Mouse (Mus musculus): ENCODE measurements at regions not wholly inside any gene's neighbourhood (a gene's known extent, or its start where the extent isn't known, plus 50 kb on each side); places are given as distances from the start of the nearest gene placed in this dataset.

DNA sequence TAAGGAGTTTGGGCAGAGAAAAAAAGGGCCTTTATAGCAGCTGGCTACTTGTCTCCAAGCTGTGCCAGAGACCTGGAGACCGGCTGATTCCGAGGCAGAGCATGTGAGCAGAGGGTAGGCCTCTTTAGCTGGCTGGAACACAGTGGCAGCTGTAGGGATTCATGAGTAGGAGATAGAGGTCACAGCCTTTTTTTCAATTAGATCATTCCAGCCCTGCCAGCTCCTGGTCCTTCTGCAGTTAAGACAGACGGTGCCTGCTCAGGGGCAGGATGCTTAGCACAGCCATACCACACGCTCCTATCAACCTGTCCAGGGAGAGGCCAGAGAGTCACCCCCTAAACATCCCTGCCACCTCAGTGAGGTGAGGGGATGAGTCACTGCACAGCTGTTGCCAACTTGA, 302.1 kb downstream of the Galc start:
- no peak for ATAC-seq (replicated peaks in 1 of 2; ENCODE audit: insufficient read depth in 1 of 2, low FRiP score in 2 of 2, low TSS enrichment in 1 of 2, low read depth in 1 of 2, poor library complexity in 2 of 2, severe bottlenecking in 2 of 2)

DNA sequence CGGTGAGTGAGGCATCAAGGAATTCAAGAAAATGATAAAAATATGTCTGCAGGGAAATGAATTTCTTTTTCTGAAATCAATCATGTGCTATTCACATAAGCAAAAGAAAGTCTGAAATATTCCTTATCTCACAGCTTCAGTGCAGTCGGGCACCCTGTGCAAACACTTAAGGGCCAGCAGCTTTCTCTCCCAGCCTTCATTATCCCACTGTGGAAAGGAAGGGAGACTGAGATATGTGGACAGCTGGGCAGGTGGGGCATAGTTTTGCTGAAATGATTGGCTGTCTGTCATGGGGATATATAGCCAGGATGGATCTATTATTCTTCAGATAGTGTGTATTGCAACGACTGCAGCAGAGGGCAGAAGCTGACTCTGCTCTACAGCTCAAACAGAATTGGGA, 305.9 kb downstream of the Galc start:
- no peak for ATAC-seq (replicated peaks in 1 of 2; ENCODE audit: insufficient read depth in 1 of 2, low FRiP score in 2 of 2, low TSS enrichment in 1 of 2, low read depth in 1 of 2, poor library complexity in 2 of 2, severe bottlenecking in 2 of 2)

DNA sequence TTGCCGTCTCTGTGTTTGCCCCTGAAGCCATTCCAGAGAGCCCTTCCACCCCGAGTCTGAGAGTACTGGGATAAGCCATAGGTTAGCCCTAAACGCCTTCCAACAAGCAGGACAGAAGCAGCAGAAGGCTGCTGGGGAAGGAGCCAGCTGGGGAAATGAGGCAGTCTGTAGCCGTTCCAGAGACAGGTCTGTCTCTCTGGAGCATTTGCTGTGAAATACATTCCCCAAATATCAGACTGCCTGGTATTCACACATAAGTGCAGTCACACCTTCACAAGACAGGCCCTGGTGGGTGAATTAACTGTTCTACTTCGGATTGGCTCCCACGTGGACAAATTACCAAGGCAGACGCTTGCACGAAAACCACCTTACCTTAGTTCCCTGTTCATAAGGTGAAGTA, 307.1 kb downstream of the Galc start:
- no peak for ATAC-seq (replicated peaks in 1 of 2; ENCODE audit: insufficient read depth in 1 of 2, low FRiP score in 2 of 2, low TSS enrichment in 1 of 2, low read depth in 1 of 2, poor library complexity in 2 of 2, severe bottlenecking in 2 of 2)

- ATAC-seq (replicated peaks in 1 of 2; ENCODE audit: insufficient read depth in 1 of 2, low FRiP score in 2 of 2, low TSS enrichment in 1 of 2, low read depth in 1 of 2, poor library complexity in 2 of 2, severe bottlenecking in 2 of 2): no peak
These were observed 309.2 kb downstream of the Galc start for GRCm38 (mm10) chr12:97950072-97950471.

- no peak for ATAC-seq (replicated peaks in 1 of 2; ENCODE audit: insufficient read depth in 1 of 2, low FRiP score in 2 of 2, low TSS enrichment in 1 of 2, low read depth in 1 of 2, poor library complexity in 2 of 2, severe bottlenecking in 2 of 2)
These were observed 311.8 kb downstream of the Galc start for GRCm38 (mm10) chr12:97947421-97947820.

DNA sequence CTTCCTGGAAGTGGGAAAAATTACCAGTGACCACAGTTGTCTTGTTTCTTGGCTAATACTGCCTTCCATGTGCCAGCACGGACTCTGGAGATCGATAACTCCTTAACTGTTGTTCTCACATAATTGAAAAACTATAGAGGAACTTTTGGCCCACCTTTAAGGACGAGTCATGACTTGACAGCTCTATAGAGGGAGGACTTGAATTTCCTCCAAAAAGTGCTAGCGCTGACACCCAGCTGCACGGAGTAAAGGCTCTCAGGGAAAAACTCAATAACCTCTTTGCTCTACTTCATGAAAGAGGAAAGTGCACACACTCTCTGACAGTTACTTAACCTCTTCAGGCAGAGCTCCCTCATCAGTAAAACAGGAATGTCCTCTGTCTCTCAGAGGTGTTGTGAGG, 320.9 kb downstream of the Galc start:
- ATAC-seq (replicated peaks in 1 of 2; ENCODE audit: insufficient read depth in 1 of 2, low FRiP score in 2 of 2, low TSS enrichment in 1 of 2, low read depth in 1 of 2, poor library complexity in 2 of 2, severe bottlenecking in 2 of 2): no peak

DNA sequence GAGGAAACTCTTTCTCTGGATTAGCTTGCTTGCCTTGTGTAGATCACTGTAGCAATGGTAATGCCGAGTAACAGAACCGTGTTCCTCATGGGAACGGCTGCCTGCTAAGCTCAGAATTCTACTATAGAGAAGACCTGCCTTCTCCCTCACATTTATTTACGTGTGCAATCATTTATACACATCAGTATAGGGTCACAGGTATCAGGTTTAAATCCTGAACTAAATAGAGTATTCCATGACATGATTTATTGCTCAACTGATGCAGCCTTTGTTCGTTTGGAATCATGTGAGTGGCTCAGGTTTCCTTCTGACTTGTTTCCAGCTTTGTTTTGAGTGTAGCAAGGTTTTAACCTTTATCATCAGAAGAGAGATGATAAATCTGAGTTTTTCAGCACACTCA, 329.4 kb downstream of the Galc start:
- no peak for ATAC-seq (replicated peaks in 1 of 2; ENCODE audit: insufficient read depth in 1 of 2, low FRiP score in 2 of 2, low TSS enrichment in 1 of 2, low read depth in 1 of 2, poor library complexity in 2 of 2, severe bottlenecking in 2 of 2)

- no peak for ATAC-seq (replicated peaks in 1 of 2; ENCODE audit: insufficient read depth in 1 of 2, low FRiP score in 2 of 2, low TSS enrichment in 1 of 2, low read depth in 1 of 2, poor library complexity in 2 of 2, severe bottlenecking in 2 of 2)
These were observed 332.2 kb downstream of the Galc start for GRCm38 (mm10) chr12:97927036-97927435.

GRCm38 (mm10) chr12:97921349-97922264, 337.7 kb downstream of the Galc start:
- no peak for ATAC-seq (replicated peaks in 1 of 2; ENCODE audit: insufficient read depth in 1 of 2, low FRiP score in 2 of 2, low TSS enrichment in 1 of 2, low read depth in 1 of 2, poor library complexity in 2 of 2, severe bottlenecking in 2 of 2)

DNA sequence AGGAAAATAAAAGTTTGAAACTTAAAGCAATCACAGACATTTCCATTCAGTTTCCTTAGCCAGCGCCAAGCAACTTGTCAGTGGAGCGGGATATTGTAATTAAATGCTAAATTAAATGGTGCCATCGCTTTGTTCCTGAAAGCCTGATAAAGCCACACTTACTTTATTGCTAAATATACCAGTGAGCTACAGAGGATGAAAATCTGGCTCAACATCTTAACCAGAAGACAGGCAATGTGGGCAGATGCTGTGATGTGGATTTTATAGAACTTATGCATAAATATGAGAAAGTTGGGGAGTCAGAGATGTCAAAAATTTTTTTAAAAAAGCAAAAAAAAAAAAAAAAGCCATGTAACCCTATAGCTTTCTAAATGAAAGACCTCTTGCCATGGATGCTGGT, 340.8 kb downstream of the Galc start:
- ATAC-seq (replicated peaks in 1 of 2; ENCODE audit: insufficient read depth in 1 of 2, low FRiP score in 2 of 2, low TSS enrichment in 1 of 2, low read depth in 1 of 2, poor library complexity in 2 of 2, severe bottlenecking in 2 of 2): no peak

DNA sequence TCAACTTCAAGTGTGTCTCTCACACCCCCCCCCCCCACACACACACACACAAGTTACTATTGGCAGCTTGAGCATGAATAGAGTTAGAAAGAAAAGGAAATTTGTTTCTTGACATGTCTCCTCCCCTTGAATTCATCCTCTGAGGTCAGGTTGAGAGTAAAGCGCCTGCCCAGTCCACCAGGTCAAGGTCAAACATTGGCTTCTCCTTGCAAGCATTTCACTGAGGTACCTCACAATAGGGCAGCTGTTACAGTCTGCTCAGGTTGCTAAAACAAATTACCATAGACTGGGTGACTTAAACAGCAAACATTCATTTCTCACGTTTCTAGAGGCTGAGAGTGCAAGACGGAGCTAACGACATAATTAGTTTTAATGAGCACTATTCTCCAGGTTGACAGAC, 344.2 kb downstream of the Galc start:
- no peak for ATAC-seq (replicated peaks in 1 of 2; ENCODE audit: insufficient read depth in 1 of 2, low FRiP score in 2 of 2, low TSS enrichment in 1 of 2, low read depth in 1 of 2, poor library complexity in 2 of 2, severe bottlenecking in 2 of 2)

DNA sequence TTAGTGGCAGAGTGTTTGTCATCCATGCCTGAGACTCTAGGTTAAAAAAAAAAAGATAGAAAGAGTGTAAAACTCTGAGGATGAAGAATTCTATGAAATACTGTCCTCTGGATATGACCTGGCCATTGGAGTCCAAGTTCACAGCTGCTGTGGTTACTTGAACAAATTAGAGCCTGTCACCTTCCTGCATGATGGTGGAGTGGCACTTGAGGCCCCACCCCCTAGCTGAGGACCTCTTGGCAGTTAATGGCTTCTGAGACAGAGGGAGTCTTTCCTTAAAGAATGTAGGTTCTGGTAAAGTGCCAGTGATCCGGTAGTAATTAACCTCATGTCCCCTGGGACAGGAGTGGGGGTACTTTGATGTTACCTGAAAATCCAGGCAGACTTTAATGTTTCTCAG, 346.5 kb downstream of the Galc start:
- ATAC-seq (replicated peaks in 1 of 2; ENCODE audit: insufficient read depth in 1 of 2, low FRiP score in 2 of 2, low TSS enrichment in 1 of 2, low read depth in 1 of 2, poor library complexity in 2 of 2, severe bottlenecking in 2 of 2): no peak

- no peak for ATAC-seq (replicated peaks in 1 of 2; ENCODE audit: insufficient read depth in 1 of 2, low FRiP score in 2 of 2, low TSS enrichment in 1 of 2, low read depth in 1 of 2, poor library complexity in 2 of 2, severe bottlenecking in 2 of 2)
These were observed 360.0 kb downstream of the Galc start for GRCm38 (mm10) chr12:97899266-97899665.

DNA sequence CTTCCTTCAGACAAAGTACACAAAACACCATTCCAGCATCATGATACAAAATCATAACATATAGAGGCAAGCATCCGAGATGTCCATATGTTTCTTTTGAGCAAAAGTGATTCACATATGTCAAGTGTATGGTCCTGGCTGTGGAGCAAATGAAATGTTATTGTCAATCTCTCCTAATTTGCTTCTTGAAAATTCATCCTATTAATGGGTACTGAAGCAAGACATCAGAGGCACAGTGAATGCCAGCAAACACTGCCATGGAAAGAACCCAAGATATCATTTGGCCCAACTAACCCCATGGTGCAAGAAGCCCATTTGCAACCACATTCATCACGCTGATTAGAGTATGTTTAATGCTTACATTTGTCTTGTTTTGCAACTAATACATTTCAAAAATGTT, 361.1 kb downstream of the Galc start:
- no peak for ATAC-seq (replicated peaks in 1 of 2; ENCODE audit: insufficient read depth in 1 of 2, low FRiP score in 2 of 2, low TSS enrichment in 1 of 2, low read depth in 1 of 2, poor library complexity in 2 of 2, severe bottlenecking in 2 of 2)

- no peak for ATAC-seq (replicated peaks in 1 of 2; ENCODE audit: insufficient read depth in 1 of 2, low FRiP score in 2 of 2, low TSS enrichment in 1 of 2, low read depth in 1 of 2, poor library complexity in 2 of 2, severe bottlenecking in 2 of 2)
These were observed 363.3 kb downstream of the Galc start for GRCm38 (mm10) chr12:97895981-97896380.

- ATAC-seq (replicated peaks in 1 of 2; ENCODE audit: insufficient read depth in 1 of 2, low FRiP score in 2 of 2, low TSS enrichment in 1 of 2, low read depth in 1 of 2, poor library complexity in 2 of 2, severe bottlenecking in 2 of 2): no peak
These were observed 370.3 kb downstream of the Galc start for GRCm38 (mm10) chr12:97888801-97889455.

GRCm38 (mm10) chr12:97888291-97888800, 370.9 kb downstream of the Galc start:
- no peak for ATAC-seq (replicated peaks in 1 of 2; ENCODE audit: insufficient read depth in 1 of 2, low FRiP score in 2 of 2, low TSS enrichment in 1 of 2, low read depth in 1 of 2, poor library complexity in 2 of 2, severe bottlenecking in 2 of 2)

DNA sequence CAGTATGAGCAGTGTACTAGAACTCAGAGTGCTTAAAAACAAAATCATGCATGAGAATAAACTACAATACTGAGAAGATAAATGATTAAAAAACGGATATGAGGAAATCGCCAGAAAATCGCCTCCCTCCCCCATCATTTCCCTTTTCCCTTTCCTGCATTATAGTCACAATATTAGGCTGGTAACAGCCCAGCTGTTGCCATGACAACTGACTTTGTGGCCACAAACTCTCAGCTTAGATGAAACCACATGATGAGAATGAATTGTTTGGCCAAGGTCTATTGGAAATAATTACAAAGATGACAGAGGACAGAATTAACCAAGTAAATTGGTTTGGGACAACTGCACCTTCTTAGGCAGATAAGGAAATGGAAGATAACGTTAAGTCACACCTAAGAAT, 376.8 kb downstream of the Galc start:
- ATAC-seq (replicated peaks in 1 of 2; ENCODE audit: insufficient read depth in 1 of 2, low FRiP score in 2 of 2, low TSS enrichment in 1 of 2, low read depth in 1 of 2, poor library complexity in 2 of 2, severe bottlenecking in 2 of 2): no peak
